Mouse (Mus musculus): ENCODE measurements around the gene Dpep3.

The Dpep3 gene

GRCm38 (mm10) chr8:105975363-105975762 is 3.9 kb downstream of the Dpep3 start:
- DNase-seq (ENCODE audit: low spot score in 2 of 2), result no peak

GRCm38 (mm10) chr8:105971019-105971720 is 8.1 kb downstream of the Dpep3 start:
- DNase-seq (ENCODE audit: low spot score in 2 of 2), result no peak

DNA sequence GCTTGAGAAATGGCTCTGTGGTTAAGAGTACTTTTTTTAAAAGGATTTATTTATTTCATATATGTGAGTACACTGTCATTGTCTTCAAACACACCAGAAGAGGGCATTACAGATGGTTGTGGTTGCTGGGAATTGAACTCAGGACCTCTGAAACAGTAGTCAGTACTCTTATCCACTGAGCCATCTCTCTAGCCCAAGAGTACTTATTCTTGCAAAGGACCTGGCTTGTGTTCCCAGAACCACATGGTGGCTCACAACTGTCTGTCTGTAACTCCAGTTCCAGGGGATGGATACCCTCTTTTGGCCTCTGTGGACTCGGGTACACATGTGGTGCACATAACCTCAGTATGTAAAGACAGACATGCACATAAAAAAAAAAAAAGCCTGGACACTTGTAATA is 9.9 kb downstream of the Dpep3 start:
- DNase-seq (ENCODE audit: low spot score in 2 of 2), result no peak

- DNase-seq (ENCODE audit: low spot score in 2 of 2), result no peak
Measured at GRCm38 (mm10) chr8:105966692-105967311, 12.4 kb downstream of the Dpep3 start.

GRCm38 (mm10) chr8:105965905-105966341 is 13.3 kb downstream of the Dpep3 start, which contains the start of gene Slc12a4:
Gene Slc12a4 (minus strand): TSS chr8:105966097.
- no peak for DNase-seq (ENCODE audit: low spot score in 2 of 2)

- DNase-seq (ENCODE audit: low spot score in 2 of 2), result no peak
Measured at GRCm38 (mm10) chr8:105965266-105965904, 13.8 kb downstream of the Dpep3 start.

GRCm38 (mm10) chr8:105964506-105965265 is 14.5 kb downstream of the Dpep3 start:
- DNase-seq (ENCODE audit: low spot score in 2 of 2), result no peak

DNA sequence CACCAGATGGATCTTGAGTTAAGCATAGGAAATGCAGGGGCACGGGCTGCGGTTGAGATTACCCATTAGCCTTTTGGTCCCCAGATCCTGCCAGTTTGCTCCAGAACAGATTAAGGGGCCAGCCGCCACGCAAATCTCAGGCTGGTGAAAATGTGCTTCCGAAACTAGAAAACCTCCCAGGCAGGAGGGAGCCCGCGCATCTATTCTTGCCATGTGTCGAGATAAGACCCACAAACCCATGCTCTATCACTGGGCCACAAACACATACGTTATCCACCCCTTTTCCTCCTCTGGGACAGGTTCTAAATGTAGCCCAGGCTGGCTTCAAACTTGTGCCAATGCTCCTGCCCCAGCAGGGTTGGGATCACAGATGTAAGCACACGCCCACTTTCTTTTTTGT is 17.7 kb downstream of the Dpep3 start:
- DNase-seq (ENCODE audit: low spot score in 2 of 2), result no peak

DNA sequence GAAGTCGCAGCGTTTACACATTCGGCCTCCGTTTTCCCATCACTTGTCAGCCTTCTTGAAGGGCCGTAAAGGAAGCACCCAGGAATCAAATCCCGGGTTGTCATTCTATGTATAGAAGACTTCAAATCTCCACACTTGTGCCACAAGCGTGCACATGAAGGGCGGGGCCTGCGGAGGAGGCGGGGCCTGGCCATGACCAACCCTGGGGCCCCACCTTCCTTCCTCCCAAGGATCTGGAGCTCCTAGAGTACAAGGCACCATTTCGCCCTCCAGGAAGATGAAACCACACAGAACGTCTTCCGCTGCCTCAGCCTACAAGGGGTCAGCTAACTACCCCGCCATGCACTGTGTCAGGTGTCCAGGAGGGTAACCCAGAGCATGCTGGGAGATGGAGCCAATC is 18.1 kb downstream of the Dpep3 start:
- DNase-seq (ENCODE audit: low spot score in 2 of 2), result no peak

- no peak for DNase-seq (ENCODE audit: low spot score in 2 of 2)
Measured at GRCm38 (mm10) chr8:105959350-105959749, 19.9 kb downstream of the Dpep3 start.

GRCm38 (mm10) chr8:105957813-105958212 is 21.4 kb downstream of the Dpep3 start:
- DNase-seq (ENCODE audit: low spot score in 2 of 2), result no peak

DNA sequence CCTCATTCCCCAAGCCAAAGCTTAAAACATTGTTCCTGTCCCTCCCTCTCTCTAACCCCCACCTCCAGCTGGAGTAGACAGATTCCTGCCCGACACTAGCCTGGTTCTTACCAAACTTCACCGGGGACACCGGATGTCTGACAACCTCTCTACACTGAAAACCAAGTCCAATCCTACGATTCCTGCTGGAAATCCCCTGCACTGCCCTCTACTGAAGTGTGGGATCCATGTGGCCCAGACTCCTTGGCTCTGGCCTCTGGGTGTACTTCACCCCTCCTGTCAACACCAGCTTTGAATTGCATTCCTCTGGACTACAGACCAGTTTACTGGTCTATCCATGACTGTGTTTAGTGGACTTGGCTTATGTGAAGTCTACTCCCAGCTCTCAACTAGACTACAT is 22.7 kb downstream of the Dpep3 start:
- no peak for DNase-seq (ENCODE audit: low spot score in 2 of 2)

- peak in 1 of 2 experiments; percentile 43 for DNase-seq (ENCODE audit: low spot score in 2 of 2)
Measured at GRCm38 (mm10) chr8:105951057-105951659, 28.1 kb downstream of the Dpep3 start.

GRCm38 (mm10) chr8:105949350-105949749 is 29.9 kb downstream of the Dpep3 start:
- DNase-seq (ENCODE audit: low spot score in 2 of 2), result peak in 1 of 2 experiments; percentile 60

DNA sequence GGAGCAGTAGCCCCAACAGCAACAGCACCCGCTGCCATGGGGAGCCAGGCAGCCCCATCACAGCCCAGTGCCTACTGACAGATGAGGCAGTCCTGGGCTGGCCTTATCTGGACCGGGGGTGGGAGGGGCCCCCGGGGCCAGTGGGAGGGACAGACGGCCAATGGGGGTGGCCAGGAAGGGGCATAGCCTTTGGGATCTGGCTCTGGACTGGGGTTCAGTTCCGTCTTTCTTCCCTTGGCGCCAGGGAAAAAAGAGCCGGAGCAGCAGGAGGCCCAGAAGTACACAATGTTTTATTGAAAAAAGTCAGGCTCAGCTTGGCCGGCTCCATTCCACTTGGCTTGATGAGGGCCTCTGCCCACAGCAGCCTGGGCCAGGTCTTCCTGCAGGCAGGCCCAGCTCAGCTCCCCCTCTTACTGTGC is 35.9 kb downstream of the Dpep3 start, which contains the start of gene Lcat:
TSS of gene Lcat (minus strand) at position 62 of the 419 bp plus-strand sequence.
- DNase-seq (ENCODE audit: low spot score in 2 of 2), result no peak

- no peak for DNase-seq (ENCODE audit: low spot score in 2 of 2)
Measured at GRCm38 (mm10) chr8:105942542-105942941, 36.7 kb downstream of the Dpep3 start.

- DNase-seq (ENCODE audit: low spot score in 2 of 2), result no peak
Measured at GRCm38 (mm10) chr8:105942026-105942425, 37.2 kb downstream of the Dpep3 start.

- no peak for DNase-seq (ENCODE audit: low spot score in 2 of 2)
Measured at GRCm38 (mm10) chr8:105938306-105938669, 40.9 kb downstream of the Dpep3 start, which contains the start of gene Psmb10. Gene Psmb10 (minus strand): TSS chr8:105938444.

DNA sequence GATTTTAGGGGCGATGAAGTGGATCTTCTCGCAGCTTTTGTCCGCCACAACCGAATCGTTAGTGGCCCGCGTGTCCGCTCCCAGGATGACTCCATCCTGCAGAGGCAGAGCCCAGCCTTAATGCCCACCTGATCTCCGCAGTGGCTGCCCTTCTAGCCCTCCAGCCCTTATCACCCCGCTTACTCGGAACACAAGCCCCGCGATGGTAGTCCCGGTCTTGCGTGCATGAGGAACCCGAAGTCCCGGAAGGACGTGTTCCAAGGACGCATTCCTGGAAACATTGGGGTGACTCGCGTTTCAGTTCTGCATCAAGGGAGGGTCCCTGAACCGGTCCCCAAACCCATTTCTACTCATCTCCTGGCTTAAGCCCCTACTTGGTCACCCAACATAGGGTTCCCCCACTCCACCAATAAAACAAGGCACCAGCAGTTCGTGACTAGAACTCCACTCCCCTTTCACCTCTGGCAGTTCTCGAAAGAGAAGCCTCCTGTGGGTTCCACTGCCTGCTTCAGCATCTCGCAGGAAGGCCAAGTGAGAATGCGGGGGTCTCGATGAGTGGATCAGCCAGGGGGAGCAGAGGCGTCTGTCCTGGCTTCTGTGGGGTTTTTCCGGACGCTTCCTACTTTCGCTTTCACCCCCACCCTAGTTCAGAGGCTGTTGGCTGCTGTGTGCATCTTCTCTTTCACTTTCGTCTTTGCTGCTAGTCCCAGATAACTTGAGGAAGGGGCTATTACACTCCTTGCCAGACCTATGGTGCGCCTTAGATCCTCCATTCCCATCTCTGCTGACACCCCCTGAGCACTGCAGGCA is 41.5 kb downstream of the Dpep3 start:
- peak in 1 of 2 experiments; percentile 43 for DNase-seq (ENCODE audit: low spot score in 2 of 2)

DNA sequence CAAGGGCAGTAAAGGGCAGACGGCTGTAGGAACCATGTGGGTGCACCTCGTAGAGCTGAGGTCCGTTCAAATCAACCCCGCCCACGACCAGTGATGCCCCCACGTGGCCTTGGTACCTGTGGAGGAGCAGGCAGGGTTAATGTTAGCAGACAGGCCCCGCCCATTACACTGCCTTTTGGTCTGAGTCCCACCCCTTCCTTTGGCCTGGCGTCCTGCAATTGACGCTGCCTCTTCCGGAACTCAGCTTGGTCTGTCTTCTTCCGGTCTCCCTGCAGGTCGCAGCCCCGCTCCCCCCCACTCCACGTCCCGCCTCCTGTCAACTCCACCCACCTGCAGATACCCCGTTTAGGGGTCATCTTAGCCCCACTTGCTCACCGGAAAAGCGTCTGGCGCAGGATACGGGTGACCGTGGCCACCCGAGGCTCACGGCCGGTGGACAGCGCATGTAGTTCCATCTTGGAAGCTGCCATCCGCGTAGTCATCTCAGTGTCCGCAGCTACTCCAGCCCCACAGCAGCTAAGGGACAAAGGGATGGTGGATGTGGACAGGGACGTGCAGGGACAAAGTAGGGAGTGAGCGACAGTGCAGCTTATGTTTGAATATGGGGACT is 42.3 kb downstream of the Dpep3 start:
- peak; percentile 78 to 80 for DNase-seq (ENCODE audit: low spot score in 2 of 2)
